In genomic region chr10:44447406-44448139, GRCm38 (mm10) we compare ENCODE assay signal across 10 mouse cellular contexts.
DNase-seq lines count a peak whose midpoint lies in the region; ATAC-seq lines count a peak whose summit lies in the region.
"Had no signal": no experiment of that assay in that cellular context is flagged by ENCODE, and none has a peak within 500 bp of the region (broad histone marks: within the 10 kb centered on the region; RNA-seq: fewer than 3 reads in every experiment).

No protein-coding gene starts in this region.

- no peaks in the 10 kb centered on the region for H3K36me3 ChIP-seq in kidney, embryonic 16.5 days (ENCODE audit: insufficient read depth, low read length)
- H3K36me3 ChIP-seq in midbrain, embryonic 16.5 days (ENCODE audit: control insufficient read depth, insufficient read depth, low read length) = no peaks in the 10 kb centered on the region

- H3K27ac ChIP-seq in kidney, embryonic 16.5 days (ENCODE audit: low read length) = no peak overlapping the region
- no peak overlapping the region for H3K27ac ChIP-seq in midbrain, embryonic 16.5 days (ENCODE audit: low read length)

- H3K27me3 ChIP-seq in kidney, embryonic 16.5 days (ENCODE audit: insufficient read depth, low read length) = no peaks in the 10 kb centered on the region
- no peaks in the 10 kb centered on the region for H3K27me3 ChIP-seq in midbrain, embryonic 16.5 days (ENCODE audit: control insufficient read depth, insufficient read depth, low read depth, low read length)

- no peak overlapping the region for H3K9ac ChIP-seq in kidney, embryonic 16.5 days (replicated peaks; ENCODE audit: low read length)
- no peak overlapping the region for H3K9ac ChIP-seq in midbrain, embryonic 16.5 days (ENCODE audit: low read depth, low read length)

- no peaks in the 10 kb centered on the region for H3K9me3 ChIP-seq in kidney, embryonic 16.5 days (ENCODE audit: low read length)
- no peaks in the 10 kb centered on the region for H3K9me3 ChIP-seq in midbrain, embryonic 16.5 days (replicated peaks; ENCODE audit: control insufficient read depth, low read length, poor library complexity, severe bottlenecking)

- H3K4me3 ChIP-seq in kidney, embryonic 16.5 days (ENCODE audit: low read length) = no peak overlapping the region
- H3K4me3 ChIP-seq in midbrain, embryonic 16.5 days (ENCODE audit: low read depth, low read length) = no peak overlapping the region
- H3K4me3 ChIP-seq: myocyte had no signal

- peak overlapping the region; percentile 36 for H3K4me2 ChIP-seq in kidney, embryonic 16.5 days (replicated peaks; ENCODE audit: low read depth, low read length)
- H3K4me2 ChIP-seq in midbrain, embryonic 16.5 days (ENCODE audit: low read length) = no peak overlapping the region

- WGBS in kidney, embryonic 16.5 days = 84% methylated on average over 14 of the region's 14 CpGs
- 92% methylated on average over 14 of the region's 14 CpGs for WGBS in midbrain, embryonic 16.5 days

- ATAC-seq in kidney, embryonic 16.5 days (ENCODE audit: low FRiP score, low TSS enrichment) = 0 out of 2 replicates have a peak, but pooled peaks have one; percentile 19
- no peak for ATAC-seq in midbrain, embryonic 16.5 days

- peak; percentile 81 for DNase-seq in heart, adult 11 months
- no peak for DNase-seq in heart, adult 18-20 months
- DNase-seq in CD4-positive helper T cell, adult 2 months (ENCODE audit: low read depth, low spot score) = peak; percentile 76
- DNase-seq in lung, postnatal 25 days (ENCODE audit: low spot score) = peak; percentile 68
- no peak for DNase-seq in spleen, postnatal 14 days (ENCODE audit: low spot score in 2 of 2)
- no peak for DNase-seq in layer of hippocampus, adult 11-12 months (ENCODE audit: low spot score)
- DNase-seq: cerebellum, adult 8-10 months had no signal

- H3K4me1 ChIP-seq in kidney, embryonic 16.5 days (ENCODE audit: insufficient read depth, low read length) = peaks cover 9% of the 10 kb centered on the region
- no peaks in the 10 kb centered on the region for H3K4me1 ChIP-seq in midbrain, embryonic 16.5 days (ENCODE audit: control insufficient read depth, insufficient read depth, low read length)

Comparison
In these comparisons a context has a peak if more than half of its experiments do, and no peak if none do; other contexts are left out.
1. DNase-seq: peak in heart, adult 11 months (single experiment), CD4-positive helper T cell, adult 2 months (single experiment) and lung, postnatal 25 days (single experiment); none in heart, adult 18-20 months (0 of 2), spleen, postnatal 14 days (0 of 2) and layer of hippocampus, adult 11-12 months (single experiment).